Mouse (Mus musculus): ENCODE measurements at regions not wholly inside any gene's neighbourhood (a gene's known extent, or its start where the extent isn't known, plus 50 kb on each side); places are given as distances from the start of the nearest gene placed in this dataset.

GRCm38 (mm10) chr11:37424312-37425169 is 188.8 kb upstream of the Tenm2 start:
- no peaks in the 10 kb centered on the region for H3K36me3 ChIP-seq (ENCODE audit: control insufficient read depth, insufficient read depth, low read length)
- no peak overlapping the region for H3K9ac ChIP-seq (replicated peaks; ENCODE audit: low read depth, low read length)
- WGBS: 63% methylated on average over 5 of the region's 5 CpGs
- no peaks in the 10 kb centered on the region for H3K27me3 ChIP-seq (ENCODE audit: control insufficient read depth, insufficient read depth, low read length)
- no peaks in the 10 kb centered on the region for H3K4me1 ChIP-seq (ENCODE audit: control insufficient read depth, insufficient read depth, low read length)
- H3K4me2 ChIP-seq (replicated peaks; ENCODE audit: low read depth, low read length): no peak overlapping the region
- H3K27ac ChIP-seq (ENCODE audit: low read length): no peak overlapping the region
- ATAC-seq (ENCODE audit: insufficient number of reproducible peaks, insufficient read depth, low FRiP score, low read depth): no peak
- H3K9me3 ChIP-seq (ENCODE audit: control insufficient read depth, low read depth, low read length): no peaks in the 10 kb centered on the region
- no peak overlapping the region for H3K4me3 ChIP-seq (ENCODE audit: low read depth, low read length)

- Histone ChIP-seq H3K4me1 (ENCODE audit: control insufficient read depth, insufficient read depth, low read length) (no peaks in the 10 kb centered on the region), H3K27me3 (ENCODE audit: control insufficient read depth, insufficient read depth, low read length) (no peaks in the 10 kb centered on the region), H3K9me3 (ENCODE audit: control insufficient read depth, low read depth, low read length) (no peaks in the 10 kb centered on the region), H3K36me3 (ENCODE audit: control insufficient read depth, insufficient read depth, low read length) (no peaks in the 10 kb centered on the region), H3K9ac (replicated peaks; ENCODE audit: low read depth, low read length) (no peak overlapping the region), H3K27ac (ENCODE audit: low read length) (no peak overlapping the region), H3K4me2 (replicated peaks; ENCODE audit: low read depth, low read length) (no peak overlapping the region), H3K4me3 (ENCODE audit: low read depth, low read length) (no peak overlapping the region)
- ATAC-seq (ENCODE audit: insufficient number of reproducible peaks, insufficient read depth, low FRiP score, low read depth): no peak
- WGBS: 54% methylated on average over 3 of the region's 3 CpGs
These were observed 177.1 kb upstream of the Tenm2 start for GRCm38 (mm10) chr11:37412868-37413267.

GRCm38 (mm10) chr11:37367971-37368370 is 132.2 kb upstream of the Tenm2 start:
- Histone ChIP-seq H3K4me3 (ENCODE audit: low read depth, low read length) (no peak overlapping the region), H3K9ac (replicated peaks; ENCODE audit: low read depth, low read length) (no peak overlapping the region), H3K27me3 (ENCODE audit: control insufficient read depth, insufficient read depth, low read length) (no peaks in the 10 kb centered on the region), H3K36me3 (ENCODE audit: control insufficient read depth, insufficient read depth, low read length) (no peaks in the 10 kb centered on the region), H3K9me3 (ENCODE audit: control insufficient read depth, low read depth, low read length) (no peaks in the 10 kb centered on the region), H3K27ac (ENCODE audit: low read length) (no peak overlapping the region), H3K4me1 (ENCODE audit: control insufficient read depth, insufficient read depth, low read length) (no peaks in the 10 kb centered on the region), H3K4me2 (replicated peaks; ENCODE audit: low read depth, low read length) (no peak overlapping the region)
- ATAC-seq (ENCODE audit: insufficient number of reproducible peaks, insufficient read depth, low FRiP score, low read depth): no peak
- 72% methylated on average over 1 of the region's 1 CpGs for WGBS

- 92% methylated on average over 2 of the region's 2 CpGs for WGBS
- no peak for ATAC-seq (ENCODE audit: insufficient number of reproducible peaks, insufficient read depth, low FRiP score, low read depth)
- Histone ChIP-seq H3K36me3 (ENCODE audit: control insufficient read depth, insufficient read depth, low read length) (no peaks in the 10 kb centered on the region), H3K9me3 (ENCODE audit: control insufficient read depth, low read depth, low read length) (no peaks in the 10 kb centered on the region), H3K27me3 (ENCODE audit: control insufficient read depth, insufficient read depth, low read length) (no peaks in the 10 kb centered on the region), H3K4me2 (replicated peaks; ENCODE audit: low read depth, low read length) (no peak overlapping the region), H3K27ac (ENCODE audit: low read length) (no peak overlapping the region), H3K4me3 (ENCODE audit: low read depth, low read length) (no peak overlapping the region), H3K9ac (replicated peaks; ENCODE audit: low read depth, low read length) (no peak overlapping the region), H3K4me1 (ENCODE audit: control insufficient read depth, insufficient read depth, low read length) (no peaks in the 10 kb centered on the region)
These were observed 128.7 kb upstream of the Tenm2 start for GRCm38 (mm10) chr11:37364430-37364829.

GRCm38 (mm10) chr11:37355074-37355473 is 119.3 kb upstream of the Tenm2 start:
- H3K36me3 ChIP-seq (ENCODE audit: control insufficient read depth, insufficient read depth, low read length): no peaks in the 10 kb centered on the region
- H3K9me3 ChIP-seq (ENCODE audit: control insufficient read depth, low read depth, low read length): no peaks in the 10 kb centered on the region
- no peaks in the 10 kb centered on the region for H3K4me1 ChIP-seq (ENCODE audit: control insufficient read depth, insufficient read depth, low read length)
- H3K27ac ChIP-seq (ENCODE audit: low read length): no peak overlapping the region
- no peak for ATAC-seq (ENCODE audit: insufficient number of reproducible peaks, insufficient read depth, low FRiP score, low read depth)
- 45% methylated on average over 2 of the region's 2 CpGs for WGBS
- H3K4me3 ChIP-seq (ENCODE audit: low read depth, low read length): no peak overlapping the region
- no peak overlapping the region for H3K4me2 ChIP-seq (replicated peaks; ENCODE audit: low read depth, low read length)
- H3K9ac ChIP-seq (replicated peaks; ENCODE audit: low read depth, low read length): no peak overlapping the region
- no peaks in the 10 kb centered on the region for H3K27me3 ChIP-seq (ENCODE audit: control insufficient read depth, insufficient read depth, low read length)

GRCm38 (mm10) chr11:37309691-37310090 is 73.9 kb upstream of the Tenm2 start:
- 86% methylated on average over 2 of the region's 2 CpGs for WGBS

GRCm38 (mm10) chr11:37306656-37307055 is 70.9 kb upstream of the Tenm2 start:
- no peak for ATAC-seq (ENCODE audit: insufficient number of reproducible peaks, insufficient read depth, low FRiP score, low read depth)
- Histone ChIP-seq H3K4me2 (replicated peaks; ENCODE audit: low read depth, low read length) (no peak overlapping the region), H3K9me3 (ENCODE audit: control insufficient read depth, low read depth, low read length) (no peaks in the 10 kb centered on the region), H3K27me3 (ENCODE audit: control insufficient read depth, insufficient read depth, low read length) (no peaks in the 10 kb centered on the region), H3K36me3 (ENCODE audit: control insufficient read depth, insufficient read depth, low read length) (no peaks in the 10 kb centered on the region), H3K27ac (ENCODE audit: low read length) (no peak overlapping the region), H3K4me1 (ENCODE audit: control insufficient read depth, insufficient read depth, low read length) (no peaks in the 10 kb centered on the region), H3K4me3 (ENCODE audit: low read depth, low read length) (no peak overlapping the region), H3K9ac (replicated peaks; ENCODE audit: low read depth, low read length) (no peak overlapping the region)
- WGBS: 87% methylated on average over 2 of the region's 2 CpGs

More at GRCm38 (mm10) chr11:37309691-37310090, 73.9 kb upstream of the Tenm2 start:
- H3K27ac ChIP-seq (ENCODE audit: low read length): no peak overlapping the region
- H3K4me3 ChIP-seq (ENCODE audit: low read depth, low read length): no peak overlapping the region
- H3K27me3 ChIP-seq (ENCODE audit: control insufficient read depth, insufficient read depth, low read length): no peaks in the 10 kb centered on the region
- H3K9ac ChIP-seq (replicated peaks; ENCODE audit: low read depth, low read length): no peak overlapping the region
- no peak for ATAC-seq (ENCODE audit: insufficient number of reproducible peaks, insufficient read depth, low FRiP score, low read depth)
- no peaks in the 10 kb centered on the region for H3K4me1 ChIP-seq (ENCODE audit: control insufficient read depth, insufficient read depth, low read length)
- no peak overlapping the region for H3K4me2 ChIP-seq (replicated peaks; ENCODE audit: low read depth, low read length)
- H3K36me3 ChIP-seq (ENCODE audit: control insufficient read depth, insufficient read depth, low read length): no peaks in the 10 kb centered on the region
- H3K9me3 ChIP-seq (ENCODE audit: control insufficient read depth, low read depth, low read length): no peaks in the 10 kb centered on the region

Measured in stomach, embryonic 14.5 days (tissue).